In genomic region chr3:152040751-152041150, GRCm38 (mm10) we compare ENCODE assay signal across 25 mouse cellular contexts.
"Had no signal": no experiment of that assay in that cellular context is flagged by ENCODE, and none has a peak within 500 bp of the region (broad histone marks: within the 10 kb centered on the region; RNA-seq: fewer than 3 reads in every experiment).

No protein-coding gene starts in this region.

- H3K36me3 ChIP-seq: heart, embryonic 12.5 days; hindbrain, embryonic 13.5 days; hindbrain, embryonic 15.5 days; kidney, embryonic 15.5 days; limb, embryonic 10.5 days; limb, embryonic 12.5 days; liver, embryonic 13.5 days; liver, embryonic 15.5 days had no signal

- H3K9me3 ChIP-seq: heart, embryonic 12.5 days; hindbrain, embryonic 13.5 days; hindbrain, embryonic 15.5 days; kidney, embryonic 15.5 days; limb, embryonic 10.5 days; limb, embryonic 12.5 days; liver, embryonic 13.5 days; liver, embryonic 15.5 days had no signal

- H3K27me3 ChIP-seq: heart, embryonic 12.5 days; hindbrain, embryonic 13.5 days; hindbrain, embryonic 15.5 days; kidney, embryonic 15.5 days; limb, embryonic 12.5 days; liver, embryonic 13.5 days; liver, embryonic 15.5 days had no signal

- H3K27ac ChIP-seq: heart, adult 2 months; hindbrain, embryonic 13.5 days; hindbrain, embryonic 15.5 days; hindbrain, postnatal 0 days; kidney, embryonic 15.5 days; kidney, postnatal 0 days; limb, embryonic 10.5 days; limb, embryonic 12.5 days; liver, embryonic 13.5 days; liver, embryonic 15.5 days had no signal

- H3K4me3 ChIP-seq: heart, adult 2 months; heart, embryonic 12.5 days; hindbrain, embryonic 13.5 days; hindbrain, embryonic 15.5 days; kidney, embryonic 15.5 days; limb, embryonic 10.5 days; limb, embryonic 12.5 days; liver, embryonic 13.5 days; liver, embryonic 15.5 days had no signal

- ATAC-seq: hindbrain, postnatal 0 days; intestine, embryonic 16.5 days had no signal

- H3K4me1 ChIP-seq: heart, embryonic 12.5 days; hindbrain, embryonic 13.5 days; hindbrain, embryonic 15.5 days; kidney, embryonic 15.5 days; limb, embryonic 10.5 days; limb, embryonic 12.5 days; liver, embryonic 13.5 days; liver, embryonic 15.5 days had no signal

- DNase-seq: gastrocnemius, postnatal 10 days; gastrocnemius, postnatal 25 days; heart, adult 11 months; heart, adult 2 months; heart, postnatal 14 days; heart, postnatal 36 days; kidney, adult 11 months; kidney, adult 2 months; kidney, adult 9 months; kidney, postnatal 14 days; kidney, postnatal 36 days; layer of hippocampus, adult 9-11 months; layer of hippocampus, postnatal 36 days; liver; liver, embryonic 13.5 days had no signal
